Mouse (Mus musculus): ENCODE results near the gene Cc2d2b.

- TF ChIP-seq POLR2A (IDR thresholded peaks at IDR 0.05; ENCODE audit: extremely low read depth, insufficient read depth, low read length) (no peak), CTCF (IDR thresholded peaks at IDR 0.05; ENCODE audit: low read depth, low read length) (no peak)
Measured at GRCm38 (mm10) chr19:40760071-40760470, 11.5 kb downstream of the Cc2d2b start.
